Mouse (Mus musculus): ENCODE data around the gene Lgals3bp.

GRCm38 (mm10) chr11:118399891-118400565 is 1.9 kb downstream of the Lgals3bp start:
- TF ChIP-seq CTCF (IDR thresholded peaks at IDR 0.05; ENCODE audit: low read depth, low read length): no peak
- TF ChIP-seq POLR2A (IDR thresholded peaks at IDR 0.05; ENCODE audit: insufficient read depth, low read length): no peak
- no peak for TF ChIP-seq EP300 (IDR thresholded peaks at IDR 0.05; ENCODE audit: insufficient read depth, low read depth, low read length)

Measured in ES-Bruce4 (cell line).